ENCODE assay signal across 25 mouse cellular contexts in the genomic region with DNA sequence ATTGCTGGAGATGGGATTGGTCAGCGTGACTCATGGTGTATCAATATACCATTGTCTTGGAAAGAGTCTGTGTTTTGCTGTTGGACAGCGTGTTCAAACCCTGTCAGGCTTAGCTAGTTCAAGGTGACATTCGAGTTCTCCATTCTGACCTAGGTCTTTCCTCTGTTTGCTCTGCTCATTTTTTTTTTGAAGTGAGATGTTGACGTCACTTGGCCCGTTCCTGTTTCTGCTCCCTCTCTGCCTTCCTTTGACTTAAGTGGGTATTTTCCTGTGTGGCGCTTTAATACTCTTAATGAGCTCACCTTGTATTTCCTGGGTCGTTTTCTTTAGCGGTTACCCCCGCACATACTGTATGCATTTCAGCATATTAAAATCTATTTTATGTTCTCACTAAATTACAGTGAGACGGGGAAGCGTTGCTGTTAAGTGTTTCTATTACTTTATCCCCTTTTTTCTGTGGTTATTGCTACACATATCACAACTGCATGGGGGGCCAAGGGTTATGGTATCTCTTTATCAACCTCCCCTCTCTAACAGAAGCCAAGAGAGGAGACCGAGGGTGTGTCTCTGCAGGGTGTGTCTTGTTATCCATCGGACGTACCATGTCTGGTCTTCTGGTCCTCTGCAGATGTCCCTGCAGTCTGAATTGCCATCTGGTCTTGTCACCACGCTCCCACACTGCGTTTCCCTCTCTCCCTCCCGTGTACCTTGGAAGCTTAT.
A peak's percentile ranks its signal among the peaks of the same experiment; 100 is the strongest.
DNase-seq lines count a peak whose midpoint lies in the region; ATAC-seq and TF ChIP-seq lines count a peak whose summit lies in the region.
"Had no signal": no experiment of that assay in that cellular context is flagged by ENCODE, and none has a peak within 500 bp of the region (broad histone marks: within the 10 kb centered on the region; RNA-seq: fewer than 3 reads in every experiment).

No protein-coding gene starts in this region.

- H3K9ac ChIP-seq in liver, embryonic 13.5 days, result no peak overlapping the region
- H3K9ac ChIP-seq: embryonic facial prominence, embryonic 13.5 days; forebrain, embryonic 13.5 days; hindbrain, embryonic 15.5 days; midbrain, embryonic 12.5 days had no signal

- peak; percentile 14 for DNase-seq in layer of hippocampus, adult 9-11 months
- DNase-seq in layer of hippocampus, adult 2 months (ENCODE audit: low spot score in 2 of 2), result no peak
- DNase-seq in liver, embryonic 13.5 days, result peak; percentile 40
- no peak for DNase-seq in urinary bladder, postnatal 14 days (ENCODE audit: low spot score)
- DNase-seq in left cerebral cortex, adult 11 months (ENCODE audit: low spot score), result no peak
- no peak for DNase-seq in cerebellum, adult 8-10 months
- DNase-seq: adrenal gland, adult 8-10 months; cerebellum, adult 11 months; cerebellum, adult 9-11 months; gastrocnemius, postnatal 14 days; heart, postnatal 14 days; kidney, adult 11 months; kidney, postnatal 14 days; thymus, postnatal 14 days had no signal

- 45% methylated on average over 17 of the region's 17 CpGs for WGBS in liver, embryonic 13.5 days (ENCODE audit: insufficient replicate concordance)

- no peak overlapping the region for H3K27ac ChIP-seq in layer of hippocampus, adult 2 months
- H3K27ac ChIP-seq in liver, embryonic 13.5 days, result peak overlapping the region; percentile 83
- H3K27ac ChIP-seq: embryonic facial prominence, embryonic 13.5 days; forebrain, embryonic 13.5 days; hindbrain, embryonic 15.5 days; macrophage; midbrain, embryonic 12.5 days had no signal

- ATAC-seq in liver, embryonic 13.5 days (ENCODE audit: low read depth), result peak; percentile 88
- ATAC-seq in megakaryocyte progenitor cell, adult 5-6 weeks (replicated peaks; ENCODE audit: poor library complexity), result peak; percentile 42
- ATAC-seq: forebrain, embryonic 13.5 days; inflammation-experienced regulatory T-cells, adult 6 months; lung, postnatal 0 days had no signal

- H3K4me3 ChIP-seq in layer of hippocampus, adult 2 months, result no peak overlapping the region
- peak overlapping the region; percentile 1 for H3K4me3 ChIP-seq in erythroblast, embryonic 14.5 days (replicated peaks)
- H3K4me3 ChIP-seq in liver, embryonic 13.5 days (replicated peaks), result no peak overlapping the region
- H3K4me3 ChIP-seq: embryonic facial prominence, embryonic 13.5 days; forebrain, embryonic 13.5 days; hindbrain, embryonic 10.5 days; hindbrain, embryonic 15.5 days; midbrain, embryonic 12.5 days had no signal

- TF ChIP-seq CTCF in layer of hippocampus, adult 2 months (conservative IDR thresholded peaks at IDR 0.05), result no peak

- peaks cover 58% of the 10 kb centered on the region for H3K4me1 ChIP-seq in erythroblast, embryonic 14.5 days (ENCODE audit: control insufficient read depth)
- H3K4me1 ChIP-seq in liver, embryonic 13.5 days (replicated peaks), result peaks cover 53% of the 10 kb centered on the region

- 0 out of 2 replicates have a peak, but pooled peaks cover 3% of the 10 kb centered on the region for H3K27me3 ChIP-seq in erythroblast, embryonic 14.5 days (ENCODE audit: control insufficient read depth)
- no peaks in the 10 kb centered on the region for H3K27me3 ChIP-seq in liver, embryonic 13.5 days
- H3K27me3 ChIP-seq: CH12.LX had no signal

- H3K9me3 ChIP-seq in erythroblast, embryonic 14.5 days (ENCODE audit: control insufficient read depth, low read length), result no peaks in the 10 kb centered on the region
- no peaks in the 10 kb centered on the region for H3K9me3 ChIP-seq in liver, embryonic 13.5 days (replicated peaks)
- H3K9me3 ChIP-seq: embryonic facial prominence, embryonic 13.5 days; forebrain, embryonic 13.5 days; hindbrain, embryonic 10.5 days; hindbrain, embryonic 15.5 days; midbrain, embryonic 12.5 days had no signal

- H3K36me3 ChIP-seq in erythroblast, embryonic 14.5 days (ENCODE audit: control insufficient read depth), result no peaks in the 10 kb centered on the region
- H3K36me3 ChIP-seq in liver, embryonic 13.5 days, result no peaks in the 10 kb centered on the region
- H3K36me3 ChIP-seq: embryonic facial prominence, embryonic 13.5 days; hindbrain, embryonic 10.5 days; hindbrain, embryonic 15.5 days; midbrain, embryonic 12.5 days had no signal

- peak overlapping the region; percentile 52 for H3K4me2 ChIP-seq in liver, embryonic 13.5 days
- H3K4me2 ChIP-seq: embryonic facial prominence, embryonic 13.5 days; forebrain, embryonic 13.5 days; hindbrain, embryonic 15.5 days; midbrain, embryonic 12.5 days had no signal

Comparison
In these comparisons a context has a peak if more than half of its experiments do, and no peak if none do; other contexts are left out.
1. DNase-seq: peak in layer of hippocampus, adult 9-11 months (single experiment) and liver, embryonic 13.5 days (single experiment); none in layer of hippocampus, adult 2 months (0 of 2), urinary bladder, postnatal 14 days (single experiment), left cerebral cortex, adult 11 months (single experiment) and cerebellum, adult 8-10 months (single experiment).